Mouse (Mus musculus) gastrocnemius, postnatal 36 days (tissue): Measurements from ENCODE around the gene Serinc5. TPM values are rescaled to one million over a fixed set of nuclear protein-coding genes. Genes with fewer than 3 reads are reported as not detected.

ENCODE experiments used
- DNase-seq, 2 experiments: peaks; one replicate each; pipeline ENCODE4 v3.0.0; 2022
- intact Hi-C: fragments of 180-260 bp; cut with DNase I; formaldehyde crosslinking; loops from one replicate; pipeline ENCODE4 v1.15.1; 2025
- total RNA-seq, 2 experiments: library from RNA; stranded (reverse); gene quantifications; 2 replicates each; pipeline ENCODE4 v1.2.3; 2021

Serinc5 gene
- total RNA-seq, 2 experiments from 2014 or later: 4.1 to 4.4 TPM

DNA sequence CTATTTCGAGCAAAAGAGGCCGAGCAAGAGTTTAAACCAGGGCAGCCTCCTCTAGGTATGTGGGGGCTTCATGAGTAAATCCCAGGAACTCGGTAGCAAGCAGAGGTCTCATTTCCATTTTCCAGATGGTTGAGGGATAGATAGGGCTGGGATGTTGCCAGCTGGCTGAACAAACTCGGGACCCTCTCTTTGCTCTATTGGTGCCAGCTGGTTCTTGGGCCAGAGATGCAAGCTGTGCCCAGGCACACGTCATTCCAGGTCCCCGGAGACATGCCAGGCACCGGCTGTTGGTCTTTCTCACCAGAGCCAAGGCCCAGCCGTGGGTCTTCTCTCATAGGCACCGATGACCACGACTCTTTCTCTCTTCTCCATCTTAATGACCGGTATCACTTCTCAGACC lies 122.8 kb downstream of the Serinc5 start:
- no peak for DNase-seq
- intact Hi-C loops: no loop called here

DNA sequence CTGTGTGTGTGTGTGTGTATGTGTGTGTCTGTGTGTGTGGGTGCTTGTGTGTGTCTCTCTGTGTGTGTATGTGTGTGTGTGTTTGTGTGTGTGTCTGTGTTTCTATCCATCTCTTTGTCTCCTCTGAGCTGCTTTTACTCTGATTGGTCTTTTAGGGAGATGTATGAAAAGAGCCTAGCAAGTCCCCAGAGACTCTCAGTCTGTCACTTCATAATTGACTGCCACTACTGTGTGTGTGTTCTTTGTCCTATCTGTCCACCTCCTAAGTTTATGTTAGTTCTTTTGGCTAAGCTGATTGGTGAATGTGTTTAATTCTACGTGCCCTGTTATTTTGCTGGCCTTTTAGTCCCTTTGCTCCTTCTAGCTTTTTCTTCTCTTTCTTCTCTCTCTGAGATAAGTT lies 124.8 kb downstream of the Serinc5 start:
- intact Hi-C loops: no loop called here
- no peak for DNase-seq

DNA sequence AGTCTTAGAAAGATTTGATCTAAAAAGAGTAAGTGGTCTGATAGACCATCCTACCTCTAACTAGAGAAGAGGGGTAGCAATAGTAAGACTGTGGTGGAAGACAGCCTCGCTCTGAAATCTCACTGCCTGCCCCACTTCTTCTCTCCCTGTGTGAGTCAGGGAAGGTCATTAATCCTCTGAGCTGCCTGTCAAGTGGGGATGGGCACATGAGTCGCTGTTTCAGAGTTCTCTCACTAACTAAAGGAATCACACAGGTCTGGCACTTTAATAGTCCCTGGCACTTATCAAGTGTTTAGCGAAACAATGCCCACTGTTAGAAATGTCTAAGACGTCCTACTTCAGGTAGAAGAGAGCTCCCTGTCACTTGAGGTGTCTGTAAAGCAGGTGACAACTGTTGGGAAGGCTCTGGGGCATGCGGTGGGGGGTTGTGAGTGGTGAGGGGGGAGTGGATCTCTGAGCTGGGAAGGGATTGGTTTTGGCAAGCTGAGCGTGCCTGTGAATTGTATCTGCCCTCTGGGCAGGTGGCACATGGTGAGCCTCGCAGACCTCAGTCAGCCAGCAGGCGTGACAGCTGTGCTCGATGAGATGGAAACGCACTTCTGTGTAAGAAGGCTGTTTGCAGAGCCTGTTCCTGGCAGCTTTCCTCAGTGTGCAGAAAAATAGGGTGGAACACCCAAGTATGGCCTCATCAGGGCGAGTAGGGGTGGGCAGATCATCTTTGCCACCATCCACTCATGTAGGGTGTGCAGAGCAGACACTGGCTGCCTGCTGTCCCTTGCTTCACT lies 125.8 kb downstream of the Serinc5 start:
- intact Hi-C loops: no loop called here
- no peak for DNase-seq

DNA sequence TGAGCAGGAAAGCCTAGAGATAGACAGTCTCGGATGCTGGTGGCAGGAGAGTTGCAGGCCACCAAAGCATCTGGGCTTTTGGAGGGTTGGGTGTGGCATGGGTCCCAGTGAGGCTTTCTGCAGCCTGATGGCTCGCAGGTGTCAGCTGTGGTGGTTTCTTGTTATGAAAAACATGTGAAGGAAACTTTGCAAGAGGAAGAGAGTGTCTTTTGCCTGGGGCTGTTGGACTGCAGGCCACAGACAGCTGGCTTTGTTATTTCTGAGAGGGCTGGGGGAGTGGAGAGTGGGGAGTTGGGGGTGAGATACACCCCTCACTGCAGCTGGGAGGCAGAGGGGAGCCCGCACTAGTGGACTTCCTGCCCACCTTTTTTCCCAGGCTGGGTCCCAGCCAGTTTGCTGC lies 127.9 kb downstream of the Serinc5 start:
- intact Hi-C loops: no loop called here
- no peak for DNase-seq

DNA sequence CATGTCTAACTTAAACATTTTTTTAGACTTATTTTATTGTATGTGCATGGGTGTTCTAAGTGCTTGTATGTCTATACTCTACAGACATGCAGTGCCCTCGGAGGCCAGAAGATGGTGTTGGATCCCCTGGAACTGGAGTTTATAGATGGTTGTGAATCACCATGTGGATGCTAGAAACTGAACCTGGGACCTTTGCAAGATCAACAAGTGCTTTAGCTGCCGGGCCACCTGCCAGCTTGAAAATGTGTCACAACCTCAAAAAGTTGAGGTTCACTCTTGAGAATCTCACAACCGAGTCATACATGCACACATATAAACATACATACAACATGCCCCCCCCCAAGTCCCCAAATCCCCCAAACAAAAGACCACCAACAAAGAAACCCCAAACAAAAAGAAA lies 129.0 kb downstream of the Serinc5 start:
- no peak for DNase-seq
- intact Hi-C loops: loop anchor here (1.0 kb wide), 1 partner anchor 160 kb away; no protein-coding TSS in a partner anchor

DNA sequence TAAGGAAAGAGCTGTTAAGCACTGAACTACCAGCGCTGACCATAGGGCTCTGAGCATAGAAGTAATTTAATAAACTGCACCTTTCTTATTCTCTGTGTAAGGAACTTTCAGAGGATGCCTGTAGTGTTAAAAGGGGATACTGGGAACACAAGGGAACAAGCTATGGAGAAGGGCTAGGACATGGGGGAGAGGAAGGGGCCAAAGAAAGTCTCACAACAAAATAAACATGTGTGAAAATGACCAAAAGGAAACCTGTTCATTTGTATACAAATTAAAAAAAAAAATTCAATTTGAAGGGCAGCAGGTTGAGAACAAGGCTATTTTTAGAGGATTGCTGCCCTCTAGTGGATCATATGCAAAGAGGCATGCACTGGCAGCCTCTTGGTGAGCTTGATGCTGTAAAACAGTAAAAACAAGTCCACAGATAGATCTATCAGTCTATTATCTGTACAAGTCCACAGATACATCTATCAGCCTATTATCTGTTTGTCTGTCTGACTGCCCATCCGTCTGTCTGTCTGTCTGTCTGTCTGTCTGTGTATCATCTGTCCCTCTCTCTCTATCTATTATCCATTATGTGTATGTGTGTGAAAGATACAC lies 129.9 kb downstream of the Serinc5 start:
- intact Hi-C loops: loop anchor here (1.0 kb wide), 1 partner anchor 160 kb away; no protein-coding TSS in a partner anchor
- no peak for DNase-seq

DNA sequence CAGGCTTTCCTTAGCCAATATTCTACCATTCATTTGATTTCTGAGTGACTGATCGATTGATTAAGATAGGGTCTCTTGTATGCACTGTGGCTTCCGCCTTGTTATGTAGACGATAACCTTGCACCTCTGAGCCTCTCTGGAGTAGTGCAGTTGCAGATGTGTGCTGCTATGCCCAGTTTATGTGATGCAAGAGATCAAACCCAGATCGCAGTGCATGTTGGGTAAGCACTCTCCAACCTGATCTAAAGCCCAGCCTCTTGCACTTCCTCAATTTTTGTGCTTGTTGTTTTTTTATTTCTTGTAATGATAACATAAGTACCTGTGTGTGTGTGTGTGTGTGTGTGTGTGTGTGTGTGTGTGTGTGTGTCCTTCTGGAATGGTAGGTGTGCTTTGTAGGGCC lies 132.0 kb downstream of the Serinc5 start:
- intact Hi-C loops: no loop called here
- no peak for DNase-seq

DNA sequence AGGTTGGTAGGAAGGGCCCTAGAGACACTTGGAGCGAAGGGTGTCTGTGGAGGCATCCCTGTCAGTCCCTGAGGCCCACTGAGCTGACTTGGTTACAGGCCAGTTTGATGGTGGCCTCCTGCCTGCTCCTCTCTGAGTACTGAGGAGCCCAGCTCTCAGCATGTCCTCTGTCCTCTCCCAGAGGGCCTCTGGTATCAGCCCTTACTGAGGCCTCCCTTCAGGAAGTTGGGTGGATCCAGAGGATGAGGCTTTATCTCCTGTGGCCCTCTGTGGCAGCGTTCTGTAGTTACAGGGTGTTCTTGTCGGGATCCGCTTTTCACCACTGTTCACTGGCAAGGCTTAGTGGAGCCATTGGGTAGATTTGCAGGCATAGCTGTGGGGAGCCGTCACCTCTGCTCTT lies 132.4 kb downstream of the Serinc5 start:
- intact Hi-C loops: no loop called here
- no peak for DNase-seq

DNA sequence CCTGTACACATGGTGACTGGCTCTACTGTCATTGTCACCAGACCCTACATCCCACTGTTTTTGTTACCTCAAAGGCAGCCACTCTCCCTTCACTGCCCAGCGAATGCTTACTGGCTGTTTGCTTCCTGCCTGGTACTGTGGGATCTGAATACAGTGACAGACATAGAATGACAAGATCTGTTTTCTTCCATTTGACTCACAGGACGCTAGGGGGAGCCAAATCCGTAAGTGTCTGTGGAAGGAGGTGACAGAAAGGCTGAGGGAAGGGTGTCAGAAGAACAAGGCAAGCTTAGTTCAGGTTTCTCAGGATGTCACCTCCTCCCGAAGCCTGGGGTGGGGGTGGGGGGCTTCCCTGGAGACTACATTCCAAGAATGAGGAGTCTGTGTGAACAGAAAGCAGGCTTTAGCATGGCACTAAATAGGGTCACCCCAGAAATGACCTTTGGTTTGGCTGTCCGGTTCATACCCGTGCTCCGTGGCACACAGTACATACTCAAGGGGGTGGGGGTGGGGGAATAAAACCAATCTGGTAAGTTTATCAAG lies 140.2 kb downstream of the Serinc5 start:
- DNase-seq: peak; percentile 31 to 70
- intact Hi-C loops: loop anchor here (1.0 to 5.0 kb wide), 6 partner anchors 216 to 968 kb away; no protein-coding TSS in a partner anchor

DNA sequence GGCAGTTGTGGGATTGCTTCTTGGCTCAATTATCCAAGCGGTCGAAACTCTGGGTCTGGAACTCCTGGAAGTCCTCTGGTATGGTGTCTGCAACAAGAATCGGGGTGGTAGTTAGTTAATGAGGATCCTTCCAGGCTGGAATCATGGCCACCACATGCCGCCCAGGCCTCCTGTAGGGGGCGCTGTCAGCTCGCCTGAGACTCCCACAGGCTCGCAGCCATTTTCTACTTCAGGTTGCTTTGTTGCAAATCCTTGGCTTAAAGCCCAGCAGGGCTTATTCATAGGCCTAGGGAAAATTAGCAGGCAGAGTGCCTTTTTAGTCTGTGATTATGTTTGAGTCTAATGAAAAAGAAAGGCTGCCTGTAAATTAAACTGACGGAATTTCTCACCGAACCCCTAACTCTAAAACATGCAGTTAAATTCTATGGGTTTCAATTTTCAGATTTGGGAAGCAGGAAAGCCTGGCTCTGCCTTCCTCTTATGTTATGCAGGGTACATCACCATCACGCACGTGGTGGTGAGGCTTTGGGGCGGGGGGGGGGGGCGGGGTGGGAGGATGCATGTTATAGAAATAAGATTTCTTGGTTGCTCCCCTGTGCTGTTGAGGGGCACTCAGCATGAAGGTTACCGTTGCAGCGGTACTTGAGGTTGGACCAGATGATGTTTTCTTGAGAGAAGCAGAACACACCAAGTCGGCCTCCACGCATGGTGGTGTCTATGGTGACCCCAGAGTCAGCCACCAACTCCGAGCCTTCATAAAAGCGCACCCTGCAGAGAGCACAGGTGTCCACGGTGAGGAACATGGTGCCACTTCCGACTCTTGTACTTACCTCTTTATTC lies 141.1 kb downstream of the Serinc5 start:
- DNase-seq: peak; percentile 82 to 87
- intact Hi-C loops: loop anchor here (1.0 to 5.0 kb wide), 6 partner anchors 215 to 967 kb away; no protein-coding TSS in a partner anchor

DNA sequence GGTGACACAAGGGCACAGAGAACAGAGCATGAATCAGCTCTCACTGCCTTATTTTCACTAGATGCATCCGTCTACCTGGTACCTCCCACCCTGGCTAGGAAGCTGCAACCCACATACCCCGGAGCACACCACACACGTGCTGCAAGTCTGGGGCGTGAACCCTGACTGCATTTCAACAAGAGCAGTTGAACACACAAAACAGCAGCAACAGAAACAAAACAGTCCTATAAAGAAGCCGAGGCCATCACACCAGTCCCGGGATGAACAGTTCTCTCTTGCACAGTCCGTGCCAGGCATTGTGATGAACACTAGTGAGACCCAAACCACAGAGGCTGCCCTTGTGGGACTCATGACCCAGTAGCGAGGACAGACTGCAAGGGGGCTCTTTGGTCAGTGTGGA lies 142.8 kb downstream of the Serinc5 start:
- no peak for DNase-seq
- intact Hi-C loops: loop anchor here (5.0 kb wide), 4 partner anchors 214 to 859 kb away; no protein-coding TSS in a partner anchor

DNA sequence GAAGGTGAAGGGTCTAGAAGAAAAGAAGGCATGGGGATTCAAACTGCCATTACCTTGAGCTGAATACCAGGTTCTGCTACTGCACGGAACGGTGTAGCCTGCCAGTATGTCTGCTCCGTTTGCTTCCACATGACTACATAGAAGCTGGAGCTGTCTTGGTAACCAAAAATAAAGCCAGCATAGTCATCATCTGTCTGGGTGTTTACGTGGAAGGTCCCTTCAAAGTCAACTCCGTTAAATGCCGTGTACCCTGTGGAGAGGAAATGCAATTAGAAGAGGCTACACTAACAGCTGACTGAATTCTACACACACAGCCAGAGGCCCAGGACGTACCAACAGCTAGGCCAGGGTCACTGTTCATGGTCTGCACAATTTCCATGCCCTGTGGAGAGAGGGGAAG lies 144.1 kb downstream of the Serinc5 start:
- DNase-seq: no peak
- intact Hi-C loops: loop anchor here (5.0 kb wide), 1 partner anchor 87 kb away; the partner anchor contains the start of gene Mtx3

DNA sequence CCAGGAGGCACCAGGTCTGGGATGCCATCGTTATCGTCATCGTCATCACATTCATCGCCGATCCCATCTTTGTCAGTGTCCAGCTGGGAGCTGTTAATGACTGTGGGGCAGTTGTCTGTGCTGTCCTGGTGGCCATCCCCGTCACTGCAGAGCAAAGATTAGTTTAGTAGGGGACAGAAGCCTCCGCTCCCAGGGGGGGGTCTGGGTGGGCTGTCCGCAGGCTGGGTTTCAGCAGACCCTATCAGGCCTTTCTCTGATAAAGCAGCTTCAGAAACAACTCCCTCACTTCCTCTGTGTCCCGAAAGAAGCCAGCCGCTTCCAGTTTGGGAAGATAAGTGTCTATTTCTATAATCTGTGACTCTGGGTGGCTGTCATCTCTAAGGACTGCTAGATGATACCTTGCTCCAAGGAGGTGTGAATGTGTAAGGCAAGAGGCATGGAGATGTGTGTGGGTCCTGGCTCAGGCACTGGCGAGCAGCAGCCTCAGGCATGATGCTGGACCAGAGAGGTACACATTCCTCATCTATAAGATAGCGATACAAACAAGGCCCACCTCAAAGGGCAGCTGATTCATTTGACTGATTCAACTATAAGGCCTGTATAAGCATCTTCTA lies 147.2 kb downstream of the Serinc5 start:
- intact Hi-C loops: loop anchor here (5.0 kb wide), 1 partner anchor 84 kb away; the partner anchor contains the start of gene Mtx3
- no peak for DNase-seq

DNA sequence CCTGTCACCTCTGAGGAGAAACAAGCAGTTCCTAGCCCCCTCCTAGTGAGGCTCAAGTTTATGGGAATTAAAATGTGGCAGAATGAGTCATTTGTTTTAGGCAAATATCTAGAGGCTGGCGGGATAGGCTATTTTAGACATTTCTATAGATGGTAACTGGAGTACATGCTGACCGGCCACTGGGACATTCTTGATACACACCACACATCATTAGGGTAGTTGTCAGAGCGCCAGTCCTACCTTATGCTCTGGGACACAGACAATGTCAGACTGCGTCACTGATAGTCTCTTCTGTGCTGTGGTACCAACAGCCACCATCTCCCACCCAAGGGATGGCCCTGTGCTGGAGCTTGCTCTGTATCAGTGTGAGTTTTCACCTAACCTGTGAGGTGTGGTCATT lies 148.2 kb downstream of the Serinc5 start:
- no peak for DNase-seq
- intact Hi-C loops: loop anchor here (5.0 kb wide), 1 partner anchor 83 kb away; the partner anchor contains the start of gene Mtx3

DNA sequence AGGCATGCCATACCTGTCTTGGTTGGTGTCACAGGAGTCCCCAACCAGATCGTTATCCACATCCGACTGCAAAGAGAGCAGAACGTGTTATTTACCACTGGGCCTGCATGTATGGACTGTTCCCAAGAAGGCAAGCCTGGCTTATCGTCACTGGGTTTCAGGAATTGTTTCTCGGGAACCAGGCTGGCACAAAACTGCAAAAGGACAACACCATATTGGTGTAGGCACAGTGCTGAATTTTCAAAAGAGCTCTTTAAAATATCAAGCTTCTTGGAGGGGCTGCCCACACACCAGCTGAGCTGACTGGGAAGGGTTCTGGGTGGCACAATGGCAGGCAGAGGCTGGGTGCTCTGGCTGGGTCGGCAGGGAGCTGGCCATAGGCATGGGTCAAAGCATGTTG lies 149.6 kb downstream of the Serinc5 start:
- DNase-seq: no peak
- intact Hi-C loops: no loop called here

Other genes with a start within 250 kb of the Serinc5 start
- gene Ankrd34b, start 185.2 kb upstream of the Serinc5 start, total RNA-seq: not detected
- gene Fam151b, start 127.1 kb upstream of the Serinc5 start, total RNA-seq: 1 to 10 TPM; 1.9 to 2.6 TPM
- 1 to 10 TPM; 7.1 to 8.0 TPM for gene Zfyve16, start 80.2 kb upstream of the Serinc5 start, total RNA-seq
- not detected for gene Spz1, start 34.9 kb upstream of the Serinc5 start, total RNA-seq
- 100 to 1,000 TPM in 1 of 2 experiments, 10 to 100 TPM in 1; 87.5 to 122 TPM for gene Thbs4, start 183.7 kb downstream of the Serinc5 start, total RNA-seq
- gene Mtx3, start 233.7 kb downstream of the Serinc5 start, total RNA-seq: 1 to 10 TPM; 4.1 to 5.4 TPM